In the genomic region with DNA sequence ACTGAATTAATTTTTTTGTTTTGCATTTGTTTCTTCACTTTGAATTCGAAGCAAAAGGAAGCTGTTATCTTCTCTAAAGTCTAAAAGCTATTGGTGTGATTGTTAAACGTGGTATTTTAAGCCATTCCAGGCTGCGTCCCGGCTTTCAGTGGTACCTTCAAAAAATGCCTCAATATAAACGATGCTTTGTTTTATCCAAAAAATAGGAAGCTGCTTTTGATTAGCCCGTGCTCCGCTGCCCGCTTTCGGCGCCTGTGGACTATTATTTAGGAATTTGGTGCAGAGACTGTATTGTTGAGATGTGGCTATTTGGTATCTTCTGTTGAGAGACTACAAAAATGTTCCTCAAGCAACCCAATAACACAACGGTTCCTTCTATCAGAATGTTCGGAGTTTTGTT, we compare ENCODE assay signal across 22 mouse cellular contexts.
"Had no signal": no experiment of that assay in that cellular context is flagged by ENCODE, and none has a peak within 500 bp of the region (broad histone marks: within the 10 kb centered on the region; RNA-seq: fewer than 3 reads in every experiment).

No protein-coding gene starts in this region.

- H3K4me2 ChIP-seq: lung, embryonic 15.5 days; midbrain, embryonic 12.5 days; neural tube, embryonic 13.5 days; neural tube, embryonic 15.5 days had no signal

- H3K9me3 ChIP-seq: lung, embryonic 15.5 days; midbrain, embryonic 10.5 days; midbrain, embryonic 12.5 days; neural tube, embryonic 13.5 days; neural tube, embryonic 15.5 days had no signal

- H3K9ac ChIP-seq: liver, postnatal 0 days; lung, embryonic 15.5 days; midbrain, embryonic 12.5 days; neural tube, embryonic 13.5 days; neural tube, embryonic 15.5 days had no signal

- DNase-seq: liver, postnatal 0 days; lung, adult 2 months; lung, postnatal 14 days; lung, postnatal 36 days; midbrain, embryonic 14.5 days; retina, postnatal 1 day; right cerebral cortex, adult 18-20 months; right cerebral cortex, postnatal 25 days; right cerebral cortex, postnatal 4 days; spleen, adult 18-20 months; thymus, adult 18-20 months; thymus, postnatal 14 days; thymus, postnatal 36 days had no signal

- H3K4me1 ChIP-seq: midbrain, embryonic 12.5 days; neural tube, embryonic 13.5 days; neural tube, embryonic 15.5 days had no signal

- ATAC-seq: liver, postnatal 0 days; lung, postnatal 0 days; midbrain, embryonic 16.5 days had no signal

- H3K27ac ChIP-seq: lung, embryonic 15.5 days; macrophage; midbrain, embryonic 10.5 days; midbrain, embryonic 12.5 days; neural tube, embryonic 13.5 days; neural tube, embryonic 15.5 days had no signal

- H3K4me3 ChIP-seq: lung, embryonic 15.5 days; midbrain, embryonic 10.5 days; midbrain, embryonic 12.5 days; myocyte; neural tube, embryonic 13.5 days; neural tube, embryonic 15.5 days had no signal

- H3K36me3 ChIP-seq: midbrain, embryonic 10.5 days; midbrain, embryonic 12.5 days; neural tube, embryonic 13.5 days; neural tube, embryonic 15.5 days had no signal

- H3K27me3 ChIP-seq: lung, embryonic 15.5 days; midbrain, embryonic 12.5 days; neural tube, embryonic 13.5 days; neural tube, embryonic 15.5 days had no signal
